Mouse (Mus musculus): ENCODE measurements around the gene Synpr.

Gene Synpr

DNA sequence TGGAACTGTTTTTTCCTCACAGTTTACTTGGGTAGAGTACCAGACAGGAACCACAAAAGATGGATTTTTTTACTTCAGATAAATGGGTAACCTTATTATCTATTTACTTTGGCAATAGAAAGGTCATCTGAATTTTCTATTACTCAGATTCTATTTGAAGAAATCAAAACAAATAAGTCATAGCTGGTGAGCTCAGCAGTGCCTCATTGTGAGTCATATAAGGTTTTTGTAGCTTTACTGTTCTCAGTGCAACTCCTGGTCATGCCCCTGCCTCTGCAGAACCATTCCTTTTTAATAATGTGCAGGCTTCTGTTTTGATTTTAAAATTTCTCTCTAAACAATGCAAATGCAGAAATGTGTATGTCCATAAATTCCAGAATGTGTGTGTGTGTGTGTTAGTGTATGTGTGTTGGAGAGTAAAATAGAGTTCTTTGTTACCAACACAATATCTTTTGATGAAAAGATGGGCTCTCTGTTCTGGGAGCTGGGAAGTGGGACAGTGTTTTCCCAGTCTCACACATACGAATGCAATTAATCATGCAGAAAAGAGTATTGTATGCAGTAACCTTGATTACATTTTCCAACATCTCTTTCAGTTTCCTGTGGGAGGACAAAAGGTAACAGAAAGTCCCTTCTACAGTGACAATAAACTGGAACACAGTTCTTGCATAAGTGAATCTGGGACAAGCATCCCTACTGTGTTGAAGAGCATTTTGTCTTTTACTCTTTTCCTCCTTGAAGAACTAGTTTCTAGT is 269.2 kb downstream of the Synpr start:
- DNase-seq: no peak

DNA sequence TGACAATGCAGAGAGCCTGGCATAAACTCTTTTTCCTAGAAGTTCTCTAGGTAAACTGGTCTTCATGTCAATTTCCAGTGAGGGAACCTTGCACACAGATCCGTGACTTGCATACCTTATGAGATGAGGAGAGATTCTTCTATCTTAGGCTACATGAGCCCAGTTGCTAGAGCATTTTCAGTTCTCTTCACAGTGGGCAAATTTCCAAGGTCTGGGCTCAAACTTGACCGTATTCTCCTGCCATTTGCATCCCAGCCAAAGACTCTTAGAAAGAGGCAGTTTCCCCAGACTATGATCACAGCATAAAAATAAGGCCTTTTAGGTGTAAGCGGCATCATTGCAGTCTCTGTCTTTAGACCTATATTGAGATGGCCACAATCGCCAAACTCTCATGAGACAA is 270.1 kb downstream of the Synpr start:
- no peak for DNase-seq

DNA sequence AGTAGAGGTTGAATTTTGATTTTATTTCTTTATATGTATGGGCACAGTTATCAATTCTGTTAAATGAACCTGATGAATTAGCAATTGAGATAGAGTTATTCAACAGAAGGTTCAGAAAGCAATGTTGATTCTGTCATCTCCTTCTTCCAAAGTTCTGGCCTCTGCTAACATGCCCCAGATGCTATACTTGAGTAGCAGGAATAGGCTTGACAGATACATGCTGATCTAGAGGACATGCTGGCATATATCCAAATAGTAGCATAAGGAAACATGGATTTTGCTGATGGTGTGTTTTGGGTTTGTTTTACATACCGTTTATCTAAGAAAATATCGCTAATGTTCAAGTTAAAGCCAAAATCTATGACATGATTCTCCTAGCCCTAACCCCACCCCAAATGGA is 273.5 kb downstream of the Synpr start:
- DNase-seq: no peak

DNA sequence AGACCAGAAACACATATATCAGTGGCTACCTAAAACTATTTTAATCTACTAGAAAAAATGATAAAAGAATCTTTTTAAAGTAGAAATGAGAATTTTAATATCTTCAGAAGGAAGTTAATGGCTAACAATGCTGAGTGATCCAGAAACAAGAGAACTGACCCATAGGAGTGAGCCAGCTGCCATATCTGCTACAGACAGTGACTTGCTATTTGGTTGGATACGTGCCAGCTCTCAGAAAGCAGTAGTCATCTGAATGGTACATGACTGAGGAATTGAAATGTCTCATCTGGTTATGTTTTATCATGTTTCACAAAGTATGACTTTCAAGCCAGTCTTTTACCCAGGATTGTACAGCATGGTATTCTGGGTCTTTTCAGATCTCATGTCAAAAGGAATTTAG is 282.7 kb downstream of the Synpr start:
- DNase-seq: no peak

DNA sequence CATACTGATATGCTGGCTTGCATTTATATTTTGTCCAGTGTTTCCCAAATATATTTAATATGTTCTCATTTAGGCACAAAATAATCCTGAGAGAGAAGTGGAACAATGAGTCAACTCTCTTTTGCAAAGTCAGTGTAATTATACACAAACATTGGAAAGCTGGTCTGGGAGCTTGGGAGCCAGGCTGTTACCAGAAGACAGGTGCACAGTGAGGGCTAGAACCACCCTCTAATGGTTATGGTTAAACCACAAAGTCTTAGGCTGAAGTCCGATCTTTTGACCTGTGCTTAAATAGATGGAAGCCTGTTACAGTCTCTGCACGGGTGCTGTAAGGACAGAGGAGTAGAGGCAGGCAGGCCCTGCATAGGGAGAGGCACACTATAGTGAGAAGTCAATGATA is 283.4 kb downstream of the Synpr start:
- no peak for DNase-seq

DNA sequence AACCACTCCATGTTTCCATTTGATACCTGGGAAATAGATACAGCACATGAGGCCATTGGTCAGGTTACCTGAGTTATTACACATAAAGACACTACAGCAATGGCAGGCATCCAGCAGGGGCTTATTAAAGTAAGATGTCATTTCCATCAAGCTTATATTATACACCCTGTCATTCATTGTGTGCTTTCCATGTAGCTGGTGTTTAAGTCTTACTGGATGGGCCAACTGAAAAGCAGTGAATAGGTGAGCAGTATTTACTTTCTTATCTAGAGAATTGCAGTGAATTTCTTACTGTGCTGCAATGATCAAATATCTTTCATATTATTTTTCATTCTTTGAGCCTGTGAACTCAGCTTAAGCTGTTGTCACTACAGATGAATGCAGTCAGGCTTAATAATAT is 287.4 kb downstream of the Synpr start:
- DNase-seq: no peak

DNA sequence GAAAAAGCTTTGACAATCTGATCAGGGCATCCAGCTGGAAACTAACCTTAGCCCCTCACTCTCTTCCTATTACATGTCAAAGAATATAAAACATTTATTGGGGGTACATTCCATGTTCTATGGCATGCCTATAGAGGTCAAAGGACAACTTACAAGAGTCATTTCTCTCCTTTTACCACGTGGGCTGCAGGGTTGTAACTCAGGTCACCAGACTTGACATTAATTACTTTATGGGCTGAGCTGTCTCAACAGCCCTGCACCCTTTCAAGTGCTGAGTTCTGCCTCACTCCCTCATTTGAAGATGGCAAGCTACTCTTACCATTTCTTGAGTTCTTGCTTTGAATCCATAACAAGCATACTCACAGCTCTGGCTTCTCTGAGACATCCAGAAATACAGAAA is 287.9 kb downstream of the Synpr start:
- DNase-seq: no peak

DNA sequence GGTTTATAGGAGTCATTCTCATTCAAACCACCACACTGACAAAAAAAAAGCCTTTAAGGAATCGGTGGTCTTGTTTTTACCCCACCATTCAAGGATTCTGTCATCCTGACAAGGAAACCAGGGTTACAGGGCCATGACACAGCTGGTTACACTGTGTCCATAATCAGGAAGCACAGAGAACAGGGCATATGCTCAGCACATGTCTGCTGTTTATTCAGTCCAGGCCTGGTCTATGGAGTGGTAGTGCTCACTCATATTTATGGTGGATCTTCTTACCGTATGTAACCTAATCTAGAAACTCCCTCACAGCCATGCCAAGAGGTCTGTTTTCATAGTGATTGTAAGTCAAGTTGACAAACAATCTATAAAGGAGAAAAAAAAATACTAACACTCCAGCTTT is 293.5 kb downstream of the Synpr start:
- no peak for DNase-seq

DNA sequence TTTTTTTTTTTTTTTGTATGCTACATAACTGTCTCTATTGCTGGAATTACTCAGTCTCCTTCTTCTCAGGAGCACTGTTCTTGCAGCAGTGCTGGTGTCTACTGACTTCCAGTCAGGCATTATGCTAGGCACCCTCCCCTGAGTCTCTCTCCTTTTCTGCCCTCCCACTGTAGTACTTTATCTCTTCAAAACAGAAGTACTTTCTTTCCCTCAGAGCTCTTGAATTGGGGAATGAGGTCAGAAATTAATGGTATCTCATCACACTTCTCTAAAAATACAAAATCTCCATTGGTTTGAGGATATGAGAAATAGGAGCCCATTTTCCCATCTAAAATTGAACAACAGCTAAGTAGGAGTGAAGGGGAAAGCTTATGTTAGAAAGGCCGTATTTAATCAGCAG is 294.2 kb downstream of the Synpr start:
- DNase-seq: no peak

DNA sequence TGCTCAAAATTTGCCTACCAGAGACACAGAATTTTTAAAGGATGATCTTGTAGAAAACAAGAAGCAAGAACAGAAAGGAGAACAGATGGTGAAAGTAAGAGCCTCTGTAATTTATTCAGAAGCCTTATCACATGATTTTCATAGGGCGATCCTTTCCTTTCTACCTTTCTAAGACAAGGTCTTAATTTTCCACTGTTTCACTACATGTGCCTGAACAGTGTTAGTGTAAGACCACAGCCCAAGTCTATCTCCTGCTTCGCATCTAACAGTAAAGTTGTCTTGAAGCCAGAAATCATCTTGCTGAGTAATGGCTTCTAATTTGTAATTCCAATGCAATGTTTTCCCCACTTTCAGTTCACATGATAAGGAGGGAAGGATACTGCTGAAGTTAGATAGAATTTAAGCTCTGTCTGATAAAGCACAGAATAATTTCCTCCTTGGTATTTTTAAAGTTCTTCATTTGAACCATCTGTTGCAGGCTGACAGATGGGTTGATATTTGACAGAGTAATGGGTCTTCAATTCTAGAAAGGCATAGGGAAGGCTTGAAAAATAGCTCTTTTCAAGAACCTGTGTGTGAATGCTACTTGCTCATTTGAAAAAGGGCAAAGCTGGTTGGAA is 308.9 kb downstream of the Synpr start:
- DNase-seq: no peak

DNA sequence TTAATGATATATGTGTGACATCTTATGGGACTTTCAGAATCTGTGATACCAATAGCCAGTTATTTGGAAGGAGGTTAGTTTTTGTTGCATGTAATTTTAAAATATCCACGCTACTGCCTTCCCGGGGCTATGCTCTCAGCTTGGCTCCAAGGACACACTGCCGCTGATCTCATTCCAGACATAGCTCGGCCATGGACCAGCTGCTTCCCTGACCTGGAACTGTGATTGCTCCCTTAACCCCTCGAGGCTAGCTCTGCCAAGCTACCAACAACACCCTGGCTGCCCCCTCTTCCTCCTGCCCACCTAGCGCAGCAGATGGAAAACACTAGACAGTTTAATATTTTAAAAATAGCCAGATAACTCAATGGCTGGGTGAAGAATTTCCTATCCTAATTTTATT is 311.7 kb downstream of the Synpr start:
- no peak for DNase-seq

DNA sequence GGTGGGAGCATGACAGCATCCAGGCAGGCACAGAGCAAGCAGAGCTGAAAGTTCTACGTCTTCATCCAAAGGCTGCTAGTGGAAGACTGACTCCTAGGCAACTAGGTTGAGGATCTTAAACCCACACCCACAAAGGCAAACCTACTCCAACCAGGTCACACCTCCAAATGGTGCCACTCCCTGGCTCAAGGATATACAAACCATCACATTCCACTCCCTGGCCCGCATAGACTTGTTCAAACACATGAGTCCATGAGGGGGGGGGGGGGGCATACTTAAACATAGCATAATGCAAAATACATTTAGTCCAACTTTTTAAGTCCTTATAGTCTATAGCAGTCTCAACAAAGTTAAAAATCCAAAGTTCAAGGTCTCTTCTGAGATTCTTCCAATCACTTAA is 312.6 kb downstream of the Synpr start:
- DNase-seq: peak in 1 of 2 experiments; percentile 3

DNA sequence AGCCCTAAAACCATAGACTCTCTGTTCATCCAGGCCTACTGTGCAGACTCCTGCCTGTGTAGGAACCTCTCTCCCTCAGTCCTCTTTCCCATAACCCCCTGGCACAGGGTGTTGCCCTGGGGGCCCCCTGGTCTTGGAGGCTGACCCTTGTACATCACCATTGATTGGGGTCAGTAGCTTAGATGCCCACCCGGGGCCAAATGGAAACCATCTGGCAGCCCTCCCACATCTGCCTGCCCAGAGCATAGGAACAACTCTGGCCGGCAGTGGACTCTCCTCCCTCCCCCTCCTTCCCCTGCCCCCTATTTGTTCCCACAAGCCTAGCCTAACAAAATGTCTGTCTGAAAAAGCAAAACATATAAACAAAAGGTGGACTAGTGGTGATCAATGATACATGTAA is 336.0 kb downstream of the Synpr start:
- no peak for DNase-seq

DNA sequence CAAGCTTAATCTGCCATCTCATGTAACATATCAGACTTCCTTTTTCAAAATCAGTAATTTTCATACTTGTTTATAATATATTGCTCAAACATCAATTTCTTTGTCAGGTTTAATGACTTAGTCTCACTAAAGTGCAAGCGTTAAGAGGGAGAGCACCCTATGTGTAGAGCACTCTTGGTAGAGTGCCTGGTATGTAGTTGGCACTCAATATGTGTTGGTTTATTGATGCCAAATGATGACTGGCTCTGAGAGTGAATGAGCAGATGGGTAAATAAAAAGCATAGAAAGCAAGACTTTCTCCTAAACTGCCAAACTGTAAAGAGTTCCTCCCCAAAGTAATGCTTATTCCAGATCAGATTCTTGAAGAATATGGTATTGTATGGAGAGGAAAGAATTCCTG is 365.3 kb downstream of the Synpr start:
- DNase-seq: no peak

DNA sequence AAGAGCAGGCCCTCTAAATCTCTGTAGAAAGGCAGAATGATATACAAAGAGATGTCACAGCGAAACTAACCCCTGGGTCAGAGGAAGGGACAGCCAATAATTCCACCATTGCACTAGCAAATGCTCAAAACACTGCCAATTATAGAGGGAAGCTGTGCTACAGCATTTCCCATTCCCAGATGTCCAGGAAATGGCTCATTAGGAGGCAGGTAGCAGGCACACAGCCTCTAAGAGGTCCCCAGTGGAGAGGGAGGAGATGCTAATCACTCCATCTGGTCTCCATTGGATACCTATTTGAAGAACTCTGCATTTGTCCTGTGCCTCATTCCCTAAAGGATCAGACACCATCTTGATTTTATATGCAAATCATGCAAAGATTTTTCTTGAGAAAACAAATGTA is 366.5 kb downstream of the Synpr start:
- DNase-seq: no peak

DNA sequence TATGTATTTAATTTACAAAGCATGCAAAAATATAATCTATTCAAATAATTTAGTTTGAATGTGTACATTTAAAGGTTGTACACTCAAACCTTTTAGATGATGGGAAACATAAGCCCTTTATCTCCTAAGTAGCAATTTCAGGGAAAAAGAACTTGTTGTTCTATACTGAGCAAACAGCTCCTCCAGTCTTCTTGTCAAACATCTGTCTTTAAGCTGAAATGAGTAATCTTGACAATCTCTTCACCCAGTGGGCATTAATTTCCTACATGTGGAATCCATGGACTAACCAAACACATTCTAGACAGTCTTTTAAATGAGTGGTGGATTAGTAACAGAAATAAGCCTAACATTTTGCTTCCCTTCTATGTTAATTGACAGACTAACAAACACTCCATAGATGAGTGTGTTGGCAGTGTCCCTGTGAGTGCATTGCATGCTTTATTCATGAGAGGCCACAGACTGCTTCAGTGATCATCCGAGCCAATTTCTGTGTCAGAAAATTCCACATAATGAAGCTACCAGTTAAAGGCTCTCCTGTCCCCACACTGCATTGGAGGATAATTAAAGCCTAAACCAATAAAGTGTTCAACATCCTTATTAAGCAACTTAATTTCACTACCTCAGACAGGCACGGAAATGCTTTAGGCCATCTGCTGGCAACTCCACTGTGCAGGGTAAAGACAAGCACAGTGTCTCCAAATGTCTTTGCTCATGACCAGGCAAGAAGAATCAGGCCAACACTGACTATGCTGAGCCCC is 367.1 kb downstream of the Synpr start:
- no peak for DNase-seq

Measured in lung, adult 18-20 months (tissue).